Mouse (Mus musculus) heart, embryonic 16.5 days (tissue): ENCODE data around the gene Adk. TPM values are rescaled to one million over a fixed set of nuclear protein-coding genes. Genes with fewer than 3 reads are reported as not detected.

Experiments
- ATAC-seq: fragments of 200-750 bp; cut with Nextera tagmentation; replicated peaks from 2 replicates; pipeline ENCODE4 v1.8.0; 2017; ENCODE audit warnings: moderate number of reproducible peaks; ENCODE audit not compliant: insufficient read depth, low FRiP score; ENCODE audit errors: extremely low read depth
- H3K27ac ChIP-seq: fragments of 300-500 bp; sonication (generic); 2 replicates; pipeline ENCODE4 v1.5.1; 2014; ENCODE audit warnings: mild to moderate bottlenecking, low read length, control low read depth, moderate library complexity
- H3K27me3 ChIP-seq: fragments of 300-500 bp; sonication (generic); 2 replicates; pipeline ENCODE4 v1.6.1; 2014; ENCODE audit warnings: low read length, mixed read lengths; ENCODE audit not compliant: control insufficient read depth, insufficient read depth
- H3K36me3 ChIP-seq: fragments of 300-500 bp; sonication (generic); 2 replicates; pipeline ENCODE4 v1.6.1; 2014; ENCODE audit not compliant: control insufficient read depth, insufficient read depth
- H3K4me1 ChIP-seq: fragments of 300-500 bp; sonication (generic); 2 replicates; pipeline ENCODE4 v1.6.1; 2014; ENCODE audit warnings: low read length, mixed read lengths; ENCODE audit not compliant: control insufficient read depth, insufficient read depth
- H3K4me2 ChIP-seq: fragments of 300-500 bp; sonication (generic); 2 replicates; pipeline ENCODE4 v1.6.1; 2014; ENCODE audit warnings: low read depth, mild to moderate bottlenecking, control low read depth, low read length
- H3K4me3 ChIP-seq: fragments of 300-500 bp; sonication (generic); 2 replicates; pipeline ENCODE4 v1.5.1; 2014; ENCODE audit warnings: mild to moderate bottlenecking, control low read depth, low read length
- H3K9ac ChIP-seq: fragments of 300-500 bp; sonication (generic); 2 replicates; pipeline ENCODE4 v1.6.1; 2014; ENCODE audit warnings: low read length, control low read depth
- H3K9me3 ChIP-seq: fragments of 300-500 bp; sonication (generic); replicated peaks from 2 replicates; pipeline ENCODE4 v1.6.1; 2016; ENCODE audit warnings: low read length; ENCODE audit not compliant: control insufficient read depth
- WGBS: fragments of 180-500 bp; shearing (Covaris S2); extraction: QIAGEN DNeasy Blood & Tissue Kit; methylation state at CpG from one replicate; pipeline ENCODE4 v1.1.7; 2014; 5-methylcytosine and 5-hydroxymethylcytosine counted together
- polyA plus RNA-seq: library from polyadenylated mRNA; unstranded; fragments of >200 nt; fragmentation: Nextera tagmentation; extraction: Ambion mirVana; gene quantifications from 2 replicates; pipeline ENCODE4 v1.2.1, GENCODE M21; 2015

Adk gene
- polyA plus RNA-seq, 1 experiment from 2014 or later: 222 TPM

DNA sequence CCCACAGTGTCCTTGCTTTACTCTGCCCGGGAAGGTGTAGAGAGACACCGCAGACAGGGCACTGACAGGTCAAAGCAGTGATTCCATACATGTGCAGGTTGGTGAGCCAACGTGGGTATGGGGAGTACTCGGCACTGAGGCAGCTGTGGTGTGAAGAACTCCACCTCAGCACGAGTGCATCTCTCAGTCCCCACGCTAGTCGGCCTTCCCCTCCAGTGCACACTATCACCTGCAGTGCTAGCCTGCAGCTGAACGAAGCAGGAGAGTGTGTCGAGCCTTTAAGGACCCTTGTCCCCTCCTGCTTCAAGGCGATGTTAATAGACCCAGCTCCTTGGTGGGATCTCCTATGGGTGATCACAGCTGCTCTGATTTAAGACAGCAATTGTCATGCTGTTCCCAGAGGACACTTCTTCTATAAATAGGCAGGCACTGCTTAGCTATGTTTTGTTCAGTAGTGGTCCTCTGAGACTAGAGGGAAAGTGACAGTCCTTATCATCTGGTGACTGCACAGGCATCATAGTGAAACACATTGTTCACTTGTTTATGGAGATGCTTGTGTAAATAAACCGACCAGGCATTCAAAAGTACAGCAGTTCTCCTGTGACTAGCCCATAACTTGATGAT lies 283.4 kb downstream of the Adk start:
- no peak overlapping the region for H3K4me3 ChIP-seq
- 38% methylated on average over 11 of the region's 11 CpGs for WGBS
- H3K27ac ChIP-seq: peak overlapping the region; percentile 56

DNA sequence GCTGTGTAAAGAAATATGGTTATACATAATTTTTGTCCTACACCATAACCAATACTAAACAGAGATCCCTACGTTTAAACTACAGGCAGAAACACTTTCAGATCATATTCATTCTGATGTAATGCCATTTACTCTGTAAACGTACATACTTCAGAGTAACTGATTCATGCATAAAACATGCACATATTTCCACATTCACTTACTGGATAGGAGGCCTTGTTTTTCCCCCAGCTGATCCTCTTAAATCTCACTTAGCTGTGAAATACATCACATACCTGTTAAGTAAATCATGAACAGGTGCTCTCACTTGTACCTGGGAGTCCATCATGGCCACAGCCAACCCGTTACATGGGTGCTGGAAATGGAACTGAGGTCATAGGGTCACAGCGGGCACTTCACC lies 285.6 kb downstream of the Adk start:
- no peaks in the 10 kb centered on the region for H3K27me3 ChIP-seq
- no peak for ATAC-seq
- H3K9ac ChIP-seq: no peak overlapping the region
- no peaks in the 10 kb centered on the region for H3K9me3 ChIP-seq
- no peaks in the 10 kb centered on the region for H3K36me3 ChIP-seq
- WGBS: 82% methylated on average over 4 of the region's 4 CpGs
- H3K27ac ChIP-seq: no peak overlapping the region
- H3K4me3 ChIP-seq: no peak overlapping the region
- no peak overlapping the region for H3K4me2 ChIP-seq
- peaks cover 18% of the 10 kb centered on the region for H3K4me1 ChIP-seq

More for the DNA sequence above, 283.4 kb downstream of the Adk start:
- 0 out of 2 replicates have a peak, but pooled peaks have one; percentile 52 for ATAC-seq
- Histone ChIP-seq H3K9me3 (no peaks in the 10 kb centered on the region), H3K4me2 (peak overlapping the region; percentile 34; the same call in 1 of the 2 replicates), H3K36me3 (no peaks in the 10 kb centered on the region; the same call in 1 of the 2 replicates), H3K9ac (no peak overlapping the region), H3K4me1 (peaks cover 16% of the 10 kb centered on the region), H3K27me3 (no peaks in the 10 kb centered on the region)

DNA sequence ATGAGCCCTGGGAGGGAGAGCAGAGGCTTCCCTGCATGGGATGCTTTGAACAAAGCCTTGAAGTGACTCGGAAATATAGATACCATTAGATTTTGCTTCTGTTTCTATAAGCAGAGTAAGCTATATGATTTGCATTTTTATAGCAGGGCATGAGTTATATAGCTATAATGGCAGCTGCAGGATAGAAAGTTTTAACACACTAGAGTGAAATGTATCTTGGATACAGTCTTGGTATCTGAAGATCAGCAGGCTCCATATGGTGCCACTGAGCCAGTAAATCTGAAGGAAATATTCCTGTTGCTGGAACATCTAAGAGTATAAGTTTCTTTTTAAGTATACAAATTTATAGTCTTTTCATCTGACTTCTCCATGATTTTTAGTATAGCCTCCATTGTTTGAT lies 288.8 kb downstream of the Adk start:
- Histone ChIP-seq H3K4me3 (no peak overlapping the region), H3K9ac (no peak overlapping the region), H3K27ac (no peak overlapping the region), H3K36me3 (peaks cover 3% of the 10 kb centered on the region; the same call in 1 of the 2 replicates), H3K27me3 (no peaks in the 10 kb centered on the region), H3K4me2 (no peak overlapping the region), H3K9me3 (no peaks in the 10 kb centered on the region), H3K4me1 (peaks cover 4% of the 10 kb centered on the region)
- WGBS: 91% methylated on average over 1 of the region's 1 CpGs
- ATAC-seq: no peak

DNA sequence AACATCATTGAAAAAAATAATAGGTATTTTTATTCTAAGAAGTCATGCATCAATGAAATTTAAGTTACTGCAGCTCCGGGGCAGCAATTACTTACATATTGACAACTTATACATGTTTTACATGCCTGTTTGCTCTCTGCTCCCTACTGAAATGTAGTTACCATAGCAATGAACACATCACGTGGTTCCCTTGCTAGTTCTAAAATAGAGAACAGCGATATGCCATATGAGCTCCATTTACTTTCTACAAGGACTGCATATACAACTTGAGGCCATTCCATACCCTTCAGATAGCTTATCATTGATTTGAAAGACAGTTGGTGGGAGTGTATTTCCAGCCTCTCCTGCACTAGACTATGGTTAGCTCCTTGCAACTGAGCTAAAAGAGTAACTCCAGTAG lies 290.6 kb downstream of the Adk start:
- Histone ChIP-seq H3K4me2 (no peak overlapping the region), H3K9me3 (no peaks in the 10 kb centered on the region), H3K4me3 (no peak overlapping the region), H3K9ac (no peak overlapping the region), H3K4me1 (peaks cover 4% of the 10 kb centered on the region; the same call in 1 of the 2 replicates), H3K36me3 (peaks cover 3% of the 10 kb centered on the region; the same call in 1 of the 2 replicates), H3K27me3 (no peaks in the 10 kb centered on the region), H3K27ac (no peak overlapping the region)
- no peak for ATAC-seq
- 65% methylated on average over 3 of the region's 3 CpGs for WGBS

DNA sequence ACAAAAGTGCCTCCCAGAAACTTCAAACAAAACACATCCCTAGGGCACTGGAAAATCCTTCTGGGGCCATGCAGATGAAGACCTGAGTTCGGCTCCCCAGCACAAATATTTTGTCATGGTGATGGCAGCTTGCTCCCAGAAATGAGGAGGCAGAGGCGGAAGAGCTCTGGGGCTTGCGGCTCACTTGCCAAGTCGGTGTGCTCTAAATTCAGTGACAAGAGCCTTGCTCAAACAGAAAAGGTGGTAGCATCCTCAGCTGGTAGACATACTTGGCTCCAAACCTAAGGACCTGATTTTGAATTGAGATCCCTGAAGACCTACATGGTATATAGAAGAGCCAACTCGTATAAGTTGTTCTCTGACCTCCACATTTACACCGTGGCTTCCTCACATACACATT lies 292.5 kb downstream of the Adk start:
- Histone ChIP-seq H3K36me3 (peaks cover 3% of the 10 kb centered on the region; the same call in 1 of the 2 replicates), H3K4me1 (peaks cover 13% of the 10 kb centered on the region), H3K9me3 (no peaks in the 10 kb centered on the region), H3K4me3 (no peak overlapping the region), H3K27me3 (no peaks in the 10 kb centered on the region), H3K27ac (no peak overlapping the region), H3K9ac (no peak overlapping the region), H3K4me2 (no peak overlapping the region)
- no peak for ATAC-seq
- WGBS: 94% methylated on average over 6 of the region's 6 CpGs

DNA sequence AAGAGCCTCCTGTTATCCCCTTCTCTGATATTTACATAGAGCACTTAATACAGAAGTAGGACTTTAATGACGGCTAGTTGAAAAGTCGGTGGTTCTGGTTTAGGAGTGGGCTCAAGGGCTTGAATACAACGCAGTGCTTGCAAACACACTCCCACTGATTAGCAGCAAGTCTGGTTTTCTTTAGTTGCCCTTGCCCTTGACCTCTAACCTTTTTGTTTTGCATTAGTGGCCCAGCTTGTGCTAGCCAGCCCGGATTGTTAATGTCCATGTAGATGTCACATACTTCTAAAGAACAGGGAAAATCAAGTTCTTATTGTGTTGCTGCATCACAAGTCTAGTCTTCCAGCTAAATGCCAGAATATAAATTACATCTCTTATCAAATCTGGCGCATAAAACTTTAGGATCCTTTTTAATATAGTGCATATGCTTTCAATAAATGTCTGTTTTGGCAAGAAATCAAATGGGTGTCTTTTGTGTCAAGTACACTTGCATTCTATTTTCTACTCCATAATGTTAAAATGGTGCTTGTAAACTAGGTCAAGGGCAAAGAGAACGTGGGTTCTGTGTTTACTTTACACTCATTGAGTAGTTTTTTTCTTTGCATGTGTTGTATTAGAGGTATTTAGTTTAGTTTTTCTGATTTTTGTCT lies 296.4 kb downstream of the Adk start:
- H3K9ac ChIP-seq: no peak overlapping the region
- H3K4me3 ChIP-seq: no peak overlapping the region
- no peak overlapping the region for H3K27ac ChIP-seq
- no peak overlapping the region for H3K4me2 ChIP-seq
- H3K27me3 ChIP-seq: no peaks in the 10 kb centered on the region
- peaks cover 3% of the 10 kb centered on the region; the same call in 1 of the 2 replicates for H3K36me3 ChIP-seq
- no peaks in the 10 kb centered on the region for H3K9me3 ChIP-seq
- WGBS: 45% methylated on average over 6 of the region's 6 CpGs
- no peak for ATAC-seq
- H3K4me1 ChIP-seq: peaks cover 16% of the 10 kb centered on the region

DNA sequence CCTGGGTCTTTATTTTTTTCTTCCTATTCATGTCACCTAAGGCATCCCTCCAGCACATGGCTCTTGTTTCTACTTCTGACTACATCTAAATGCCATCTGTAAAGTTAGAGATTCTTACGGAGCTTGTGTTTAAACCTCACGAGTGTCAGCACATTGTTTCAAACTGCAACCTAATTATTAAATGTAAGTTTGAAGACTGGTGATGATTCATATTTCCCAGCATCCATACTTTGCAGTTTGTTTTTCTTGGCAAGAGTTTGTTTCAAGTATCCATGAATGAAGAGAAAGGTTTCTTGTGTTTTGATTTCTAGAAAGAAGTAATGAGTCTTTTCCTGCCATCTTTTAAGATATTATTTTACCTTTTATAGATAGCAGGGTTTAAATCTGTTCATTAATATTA lies 299.3 kb downstream of the Adk start:
- no peaks in the 10 kb centered on the region for H3K27me3 ChIP-seq
- ATAC-seq: no peak
- H3K4me2 ChIP-seq: no peak overlapping the region
- WGBS: 69% methylated on average over 2 of the region's 2 CpGs
- no peak overlapping the region for H3K4me3 ChIP-seq
- no peaks in the 10 kb centered on the region for H3K9me3 ChIP-seq
- no peaks in the 10 kb centered on the region for H3K36me3 ChIP-seq
- H3K27ac ChIP-seq: no peak overlapping the region; the same call in 1 of the 2 replicates
- peaks cover 16% of the 10 kb centered on the region for H3K4me1 ChIP-seq
- no peak overlapping the region for H3K9ac ChIP-seq

DNA sequence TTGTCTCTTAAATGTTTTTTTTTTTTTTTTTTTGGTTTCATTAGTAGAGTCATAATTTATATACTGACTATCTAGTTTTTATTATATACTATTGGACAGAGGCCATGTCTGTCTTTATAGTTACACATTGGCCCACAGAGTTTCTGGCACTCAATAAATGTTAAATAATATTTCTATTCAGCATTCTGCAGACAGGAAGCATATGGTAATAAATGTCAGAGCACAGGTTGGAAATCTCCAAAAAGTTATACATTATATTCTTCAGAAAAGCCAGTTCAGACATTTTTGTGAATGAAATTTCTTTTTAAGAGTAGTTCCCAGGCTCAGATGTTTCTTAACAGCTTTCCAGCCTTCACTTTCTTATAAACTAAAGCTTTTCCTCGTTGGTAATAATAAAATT lies 303.9 kb downstream of the Adk start:
- Histone ChIP-seq H3K36me3 (no peaks in the 10 kb centered on the region), H3K27ac (no peak overlapping the region), H3K4me1 (no peaks in the 10 kb centered on the region; the same call in 1 of the 2 replicates), H3K9ac (no peak overlapping the region), H3K9me3 (no peaks in the 10 kb centered on the region), H3K4me2 (no peak overlapping the region), H3K27me3 (no peaks in the 10 kb centered on the region), H3K4me3 (no peak overlapping the region)
- WGBS: 67% methylated on average over 1 of the region's 1 CpGs
- ATAC-seq: no peak

DNA sequence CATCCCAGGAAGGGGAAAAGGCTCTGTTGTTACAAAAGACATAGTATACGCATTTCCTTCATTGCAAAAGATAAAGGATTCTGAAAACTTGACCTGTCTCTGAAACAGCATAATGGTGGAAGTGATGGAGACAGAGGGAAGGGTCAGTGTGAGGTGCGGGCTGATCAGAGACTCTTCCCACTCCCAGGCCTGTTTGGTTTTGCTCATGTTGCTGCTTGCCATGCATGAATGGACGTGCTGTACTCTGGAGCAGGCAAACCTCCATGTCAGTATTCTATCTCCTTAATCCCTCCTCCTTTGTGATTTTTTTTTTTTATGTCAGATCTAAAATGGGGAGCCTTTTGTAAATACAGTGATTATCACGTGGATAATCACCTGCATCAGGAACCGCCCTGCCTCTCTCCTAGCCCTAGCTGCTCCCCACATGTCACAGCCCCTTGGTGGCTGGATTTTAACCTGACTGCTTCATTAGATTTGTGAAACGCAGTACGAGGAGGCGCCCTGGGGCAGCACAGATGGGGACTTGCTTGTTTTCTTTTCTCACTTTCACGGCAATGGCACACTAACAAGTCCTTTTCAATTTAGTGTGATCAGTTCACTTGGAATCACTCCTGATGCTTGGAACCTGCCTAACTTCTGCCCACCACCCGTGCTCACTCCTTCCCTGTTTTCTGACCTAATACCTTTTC lies 307.0 kb downstream of the Adk start:
- H3K9me3 ChIP-seq: no peaks in the 10 kb centered on the region
- H3K4me1 ChIP-seq: no peaks in the 10 kb centered on the region
- H3K36me3 ChIP-seq: no peaks in the 10 kb centered on the region
- no peak overlapping the region for H3K9ac ChIP-seq
- ATAC-seq: no peak
- no peaks in the 10 kb centered on the region for H3K27me3 ChIP-seq
- H3K4me2 ChIP-seq: no peak overlapping the region
- 74% methylated on average over 10 of the region's 10 CpGs for WGBS
- no peak overlapping the region for H3K4me3 ChIP-seq
- no peak overlapping the region for H3K27ac ChIP-seq
